ENCODE assay signal across 8 mouse cellular contexts in the genomic region with DNA sequence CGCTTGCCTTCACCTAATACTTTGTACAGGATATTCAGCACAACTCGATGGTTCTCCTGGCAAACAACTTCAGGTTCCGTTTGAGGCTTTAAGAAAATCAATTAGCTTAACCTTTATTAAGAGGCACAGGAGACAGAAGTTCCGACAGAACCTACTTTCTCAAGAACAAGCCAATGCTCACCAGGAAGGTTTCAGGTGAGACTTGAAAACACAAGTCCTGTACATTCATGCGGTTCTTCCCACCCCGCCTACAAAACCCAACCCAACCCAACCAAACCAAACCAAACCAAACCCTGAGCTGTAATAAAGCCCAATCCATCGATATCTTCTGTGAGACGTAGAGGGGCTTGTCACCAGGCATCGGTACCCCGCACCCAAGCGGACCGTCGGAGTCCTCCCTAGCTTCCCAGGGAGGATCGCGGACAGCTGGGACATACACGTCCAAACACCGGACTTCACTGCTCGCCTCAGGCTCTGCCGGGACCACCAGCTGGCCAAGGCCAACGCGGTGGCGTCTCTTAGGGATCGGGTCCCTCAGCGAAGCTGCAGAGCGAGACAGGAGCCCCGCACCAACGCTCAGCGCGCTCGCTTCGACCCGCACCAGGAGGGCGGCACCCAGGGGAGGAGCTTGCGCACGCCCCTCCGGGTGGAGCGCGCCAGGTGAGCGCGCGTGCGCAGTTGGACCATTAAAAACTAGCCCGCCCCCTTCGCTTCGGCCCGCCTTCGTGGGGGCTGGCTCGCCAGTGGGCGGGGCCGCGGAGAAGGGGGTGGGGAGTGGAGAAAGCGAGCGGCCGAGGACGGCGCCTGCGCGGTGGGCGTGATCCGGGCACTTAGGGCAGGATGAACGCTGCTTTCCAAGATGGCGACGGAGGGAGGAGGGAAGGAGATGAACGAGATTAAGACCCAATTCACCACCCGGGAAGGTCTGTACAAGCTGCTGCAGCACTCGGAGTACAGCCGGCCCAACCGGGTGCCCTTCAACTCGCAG. TPM values are rescaled to one million over a fixed set of nuclear protein-coding genes. Genes with fewer than 3 reads are reported as not detected.
DNase-seq lines count a peak whose midpoint lies in the region; ATAC-seq lines count a peak whose summit lies in the region.

A gene (plus strand): TSS at position 775 of the 988 bp plus-strand sequence.

- H3K9me3 ChIP-seq in intestine, embryonic 14.5 days (ENCODE audit: control insufficient read depth, low read length) = no peaks in the 10 kb centered on the region

- WGBS in intestine, embryonic 14.5 days = under 1% methylated on average over 69 of the region's 69 CpGs

- H3K27me3 ChIP-seq in intestine, embryonic 14.5 days (replicated peaks; ENCODE audit: control insufficient read depth, insufficient read depth, low read length) = 0 out of 2 replicates have a peak, but pooled peaks cover 3% of the 10 kb centered on the region

- DNase-seq in adrenal gland, adult (ENCODE audit: inconsistent age in 2 of 2, low spot score in 1 of 2) = peak; percentile 99 to 100
- DNase-seq in embryo, embryonic 10.5 days (ENCODE audit: low spot score) = peak; percentile 96
- DNase-seq in gastrocnemius, postnatal 25 days = peak; percentile 97
- DNase-seq in intestine, embryonic 14.5 days (ENCODE audit: low spot score) = peak; percentile 99
- peak; percentile 97 to 99 for DNase-seq in left cerebral cortex, postnatal 14 days (ENCODE audit: low spot score in 2 of 2)
- peak; percentile 97 for DNase-seq in mesoderm, embryonic 11.5 days (ENCODE audit: low read depth, low spot score)
- DNase-seq in right cerebral cortex, postnatal 36 days (ENCODE audit: low spot score in 2 of 2) = peak; percentile 93 to 95
- peak; percentile 98 for DNase-seq in yolk sac, embryonic 10.5 days (ENCODE audit: low spot score)

- H3K27ac ChIP-seq in intestine, embryonic 14.5 days (ENCODE audit: low read depth) = peak within 1 kb of the TSS; percentile 87

- peaks cover 8% of the 10 kb centered on the region for H3K4me1 ChIP-seq in intestine, embryonic 14.5 days (replicated peaks; ENCODE audit: control insufficient read depth, insufficient read depth, low read length)

- peak within 1 kb of the TSS; percentile 68 for H3K4me2 ChIP-seq in intestine, embryonic 14.5 days (ENCODE audit: low read length)

- no peaks in the 10 kb centered on the region for H3K36me3 ChIP-seq in intestine, embryonic 14.5 days (ENCODE audit: control insufficient read depth, insufficient read depth, low read length)

- peak within 1 kb of the TSS; percentile 87 for H3K9ac ChIP-seq in intestine, embryonic 14.5 days (ENCODE audit: low read length)

- peak within 1 kb of the TSS; percentile 96 for H3K4me3 ChIP-seq in intestine, embryonic 14.5 days (ENCODE audit: low read depth, low read length)

- intact Hi-C loops in left cerebral cortex, postnatal 14 days (cut with DNase I) = loop anchor here (5.0 kb wide), 1 partner anchor 105 kb away; a partner anchor contains a TSS

- ATAC-seq in intestine, embryonic 14.5 days (replicated peaks; ENCODE audit: low FRiP score, low TSS enrichment, low read depth) = peak; percentile 96

RNA-seq across cellular contexts. Expression of the gene that starts here (rescaled TPM):
- 10 to 100 TPM; 15.4 to 17.4 TPM for total RNA-seq in gastrocnemius, postnatal 25 days (2021)
- 23.7 and 24.1 TPM in 2 replicates for polyA plus RNA-seq in intestine, embryonic 14.5 days (2014; fragmentation: Nextera tagmentation; extraction: Ambion mirVana)
- 10 to 100 TPM; 37.5 to 41.7 TPM for total RNA-seq in left cerebral cortex, postnatal 14 days (2021)

Comparison
In these comparisons a context has a peak if more than half of its experiments do, and no peak if none do; other contexts are left out.
1. Peak in every context shown above with its lines: DNase-seq, ATAC-seq, H3K4me3 ChIP-seq and H3K27ac ChIP-seq.